Comparison of ENCODE assay signal across 24 mouse cellular contexts in genomic region chr16:89497002-89497401, GRCm38 (mm10). TPM values are rescaled to one million over a fixed set of nuclear protein-coding genes. Genes with fewer than 3 reads are reported as not detected.
DNase-seq lines count a peak whose midpoint lies in the region.
"Had no signal": no experiment of that assay in that cellular context is flagged by ENCODE, and none has a peak within 500 bp of the region (broad histone marks: within the 10 kb centered on the region; RNA-seq: fewer than 3 reads in every experiment).

No protein-coding gene starts in this region.

- H3K36me3 ChIP-seq in forebrain, embryonic 10.5 days (replicated peaks) = no peaks in the 10 kb centered on the region
- H3K36me3 ChIP-seq: embryonic facial prominence, embryonic 10.5 days; embryonic facial prominence, embryonic 12.5 days; forebrain, embryonic 12.5 days had no signal

- H3K27me3 ChIP-seq in forebrain, embryonic 10.5 days (ENCODE audit: poor library complexity, severe bottlenecking) = no peaks in the 10 kb centered on the region
- H3K27me3 ChIP-seq: embryonic facial prominence, embryonic 12.5 days; forebrain, embryonic 12.5 days had no signal

- WGBS in forebrain, embryonic 10.5 days = 96% methylated on average over 5 of the region's 5 CpGs

- no peak overlapping the region for H3K27ac ChIP-seq in forebrain, embryonic 10.5 days
- H3K27ac ChIP-seq: embryonic facial prominence, embryonic 10.5 days; embryonic facial prominence, embryonic 12.5 days; forebrain, embryonic 12.5 days had no signal

- H3K4me1 ChIP-seq in forebrain, embryonic 10.5 days = no peaks in the 10 kb centered on the region
- H3K4me1 ChIP-seq: embryonic facial prominence, embryonic 10.5 days; embryonic facial prominence, embryonic 12.5 days had no signal

- intact Hi-C loops in left cerebral cortex, postnatal 36 days (cut with DNase I) = no loop called here

- H3K9me3 ChIP-seq in forebrain, embryonic 10.5 days = no peaks in the 10 kb centered on the region
- H3K9me3 ChIP-seq: embryonic facial prominence, embryonic 10.5 days; embryonic facial prominence, embryonic 12.5 days; forebrain, embryonic 12.5 days had no signal

- DNase-seq in left cerebral cortex, adult 11 months (ENCODE audit: low spot score) = peak; percentile 5
- DNase-seq in left cerebral cortex, postnatal 36 days (ENCODE audit: low spot score in 2 of 2) = no peak
- DNase-seq in right cerebral cortex, adult 2 months (ENCODE audit: low spot score in 2 of 2) = peak; percentile 10 to 13
- no peak for DNase-seq in right cerebral cortex, postnatal 25 days
- peak; percentile 60 for DNase-seq in telencephalon, adult 2 months (ENCODE audit: low read depth, low spot score)
- no peak for DNase-seq in forebrain, embryonic 10.5 days (ENCODE audit: extremely low spot score, low spot score)
- DNase-seq: adrenal gland, adult 2 months; adrenal gland, postnatal 10 days; adrenal gland, postnatal 25 days; cerebellum, adult 11-12 months; cerebellum, adult 2 months; cerebellum, adult 9-10 months; cerebellum, postnatal 10 days; cerebellum, postnatal 25 days had no signal

- no peak overlapping the region for H3K4me3 ChIP-seq in forebrain, embryonic 10.5 days
- H3K4me3 ChIP-seq: embryonic facial prominence, embryonic 10.5 days; embryonic facial prominence, embryonic 12.5 days; forebrain, embryonic 12.5 days had no signal

RNA-seq across cellular contexts. Expression of gene Krtap8-1, which starts 9.2 kb away (rescaled TPM):
- total RNA-seq in left cerebral cortex, postnatal 36 days (2021) = not detected
- not detected in 2 replicates for polyA plus RNA-seq in forebrain, embryonic 10.5 days (2016; fragmentation: Nextera tagmentation; extraction: Ambion mirVana)
- total RNA-seq: adrenal gland, adult 2 months; adrenal gland, postnatal 10 days; adrenal gland, postnatal 25 days; adrenal gland, postnatal 4 days; ES-E14; MEL had no signal
- polyA plus RNA-seq: adrenal gland, adult 2 months; C2C12; cerebellum, adult 2 months; cortical plate, adult 2 months; embryonic facial prominence, embryonic 10.5 days; embryonic facial prominence, embryonic 12.5 days; forebrain, embryonic 12.5 days; forebrain, embryonic 14.5 days; forebrain, embryonic 16.5 days had no signal

RNA-seq across cellular contexts. Expression of gene Krtap7-1, which starts 11.1 kb away (rescaled TPM):
- not detected for total RNA-seq in left cerebral cortex, postnatal 36 days (2021)
- polyA plus RNA-seq in forebrain, embryonic 10.5 days (2016; fragmentation: Nextera tagmentation; extraction: Ambion mirVana) = not detected in 2 replicates
- total RNA-seq: adrenal gland, adult 2 months; adrenal gland, postnatal 10 days; adrenal gland, postnatal 25 days; adrenal gland, postnatal 4 days; ES-E14; MEL had no signal
- polyA plus RNA-seq: adrenal gland, adult 2 months; C2C12; cerebellum, adult 2 months; cortical plate, adult 2 months; embryonic facial prominence, embryonic 10.5 days; embryonic facial prominence, embryonic 12.5 days; forebrain, embryonic 12.5 days; forebrain, embryonic 14.5 days; forebrain, embryonic 16.5 days had no signal

Comparison
In these comparisons a context has a peak if more than half of its experiments do, and no peak if none do; other contexts are left out.
1. DNase-seq: peak in left cerebral cortex, adult 11 months (single experiment), right cerebral cortex, adult 2 months (2 of 2) and telencephalon, adult 2 months (single experiment); none in left cerebral cortex, postnatal 36 days (0 of 2), right cerebral cortex, postnatal 25 days (single experiment) and forebrain, embryonic 10.5 days (single experiment).